Mouse (Mus musculus) forebrain, embryonic 11.5 days (tissue): ENCODE results near the gene Zbtb6. TPM values are rescaled to one million over a fixed set of nuclear protein-coding genes. Genes with fewer than 3 reads are reported as not detected.
A peak's percentile ranks its signal among the peaks of the same experiment; 100 is the strongest.

ENCODE experiments used
- ATAC-seq: fragments of 200-750 bp; cut with Nextera tagmentation; replicated peaks from 2 replicates; pipeline ENCODE4 v1.8.0; 2017; ENCODE audit warnings: moderate TSS enrichment; ENCODE audit not compliant: low FRiP score
- DNase-seq: peaks from one replicate; pipeline ENCODE4 v3.0.0-alpha.2; 2017; ENCODE audit warnings: low spot score
- H3K27ac ChIP-seq: fragments of 300-500 bp; sonication (generic); 2 replicates; pipeline ENCODE4 v1.5.1; 2014; ENCODE audit warnings: low read depth, low read length
- H3K27me3 ChIP-seq: fragments of 300-500 bp; sonication (generic); 2 replicates; pipeline ENCODE4 v1.6.1; 2014; ENCODE audit warnings: mild to moderate bottlenecking, low read length, mixed read lengths; ENCODE audit not compliant: control insufficient read depth, insufficient read depth
- H3K36me3 ChIP-seq: fragments of 300-500 bp; sonication (generic); 2 replicates; pipeline ENCODE4 v1.6.1; 2014; ENCODE audit warnings: mild to moderate bottlenecking, low read length, moderate library complexity, mixed read lengths; ENCODE audit not compliant: control insufficient read depth, insufficient read depth
- H3K4me1 ChIP-seq: fragments of 300-500 bp; sonication (generic); replicated peaks from 2 replicates; pipeline ENCODE4 v1.6.1; 2014; ENCODE audit warnings: low read length, mixed read lengths; ENCODE audit not compliant: control insufficient read depth, insufficient read depth
- H3K4me2 ChIP-seq: fragments of 300-500 bp; sonication (generic); 2 replicates; pipeline ENCODE4 v1.6.1; 2014; ENCODE audit warnings: low read depth, mild to moderate bottlenecking, low read length, moderate library complexity, mixed read lengths; ENCODE audit not compliant: severe bottlenecking
- H3K4me3 ChIP-seq: fragments of 300-500 bp; sonication (generic); 2 replicates; pipeline ENCODE4 v1.5.1; 2014; ENCODE audit warnings: low read depth, low read length
- H3K9ac ChIP-seq: fragments of 300-500 bp; sonication (generic); 2 replicates; pipeline ENCODE4 v1.6.1; 2014; ENCODE audit warnings: low read length
- H3K9me3 ChIP-seq: fragments of 300-500 bp; sonication (generic); 2 replicates; pipeline ENCODE4 v1.6.1; 2016; ENCODE audit warnings: low read length, mixed read lengths; ENCODE audit not compliant: control insufficient read depth
- WGBS: fragments of 180-500 bp; shearing (Covaris S2); extraction: QIAGEN DNeasy Blood & Tissue Kit; methylation state at CpG from one replicate; pipeline ENCODE4 v1.1.7; 2014; 5-methylcytosine and 5-hydroxymethylcytosine counted together
- polyA plus RNA-seq: library from polyadenylated mRNA; unstranded; fragments of >200 nt; fragmentation: Nextera tagmentation; extraction: Ambion mirVana; gene quantifications from 2 replicates; pipeline ENCODE4 v1.2.1, GENCODE M21; 2014

Zbtb6 gene
- polyA plus RNA-seq, 1 experiment from 2014 or later: 8.0 TPM

DNA sequence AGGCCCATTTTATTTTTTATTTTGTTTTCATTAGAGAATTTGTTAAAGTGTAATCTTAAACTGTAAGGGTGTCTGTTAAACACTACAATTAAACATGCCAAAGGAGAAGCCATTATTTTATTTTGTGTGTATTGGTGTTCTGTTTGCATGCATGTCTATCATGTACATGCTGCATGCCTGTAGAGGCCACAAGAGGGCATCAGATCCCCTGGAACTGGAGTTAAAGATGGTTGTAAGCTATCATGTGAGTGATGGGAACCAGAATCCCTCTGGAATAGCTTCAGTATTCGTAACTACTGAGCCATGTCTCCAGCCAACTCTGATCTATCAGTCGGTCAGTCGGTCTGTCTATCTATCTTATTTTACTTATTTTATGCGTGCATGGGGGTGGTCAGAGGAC, 17.7 kb upstream of the Zbtb6 start:
- H3K4me1 ChIP-seq: no peaks in the 10 kb centered on the region
- H3K9me3 ChIP-seq: no peaks in the 10 kb centered on the region
- ATAC-seq: no peak
- H3K27me3 ChIP-seq: no peaks in the 10 kb centered on the region
- no peak overlapping the region for H3K4me2 ChIP-seq
- no peak overlapping the region for H3K4me3 ChIP-seq
- no peak for DNase-seq
- H3K9ac ChIP-seq: no peak overlapping the region
- H3K36me3 ChIP-seq: no peaks in the 10 kb centered on the region
- WGBS: 97% methylated on average over 4 of the region's 4 CpGs
- H3K27ac ChIP-seq: no peak overlapping the region

DNA sequence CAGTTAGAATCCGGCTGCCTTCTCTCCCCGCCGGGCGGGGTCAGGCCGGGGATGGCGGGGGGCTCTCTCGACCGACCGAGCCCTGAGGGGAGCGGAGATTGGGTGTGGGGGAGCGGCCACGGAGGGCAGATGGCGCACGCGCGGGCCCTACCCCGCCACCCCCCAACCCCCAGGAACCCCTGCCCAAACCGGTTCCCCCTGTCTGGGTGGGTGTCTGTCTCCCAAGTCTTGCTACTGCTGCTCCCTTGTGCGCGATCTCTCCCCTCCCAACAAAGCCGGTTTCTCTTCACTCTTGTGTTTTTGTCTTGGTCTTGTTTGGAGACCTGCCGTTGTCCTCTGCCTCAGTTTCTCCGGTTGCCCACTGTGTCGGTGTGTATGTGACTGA, 9.4 kb upstream of the Zbtb6 start:
- H3K27me3 ChIP-seq: no peaks in the 10 kb centered on the region
- H3K27ac ChIP-seq: no peak overlapping the region
- H3K9me3 ChIP-seq: no peaks in the 10 kb centered on the region
- peak overlapping the region; percentile 74 for H3K4me2 ChIP-seq
- no peaks in the 10 kb centered on the region; the same call in 1 of the 2 replicates for H3K4me1 ChIP-seq
- ATAC-seq (peak; percentile 87), DNase-seq (no peak)
- under 1% methylated on average over 24 of the region's 24 CpGs for WGBS
- peak overlapping the region; percentile 84 for H3K9ac ChIP-seq
- no peaks in the 10 kb centered on the region for H3K36me3 ChIP-seq
- H3K4me3 ChIP-seq: peak overlapping the region; percentile 74

DNA sequence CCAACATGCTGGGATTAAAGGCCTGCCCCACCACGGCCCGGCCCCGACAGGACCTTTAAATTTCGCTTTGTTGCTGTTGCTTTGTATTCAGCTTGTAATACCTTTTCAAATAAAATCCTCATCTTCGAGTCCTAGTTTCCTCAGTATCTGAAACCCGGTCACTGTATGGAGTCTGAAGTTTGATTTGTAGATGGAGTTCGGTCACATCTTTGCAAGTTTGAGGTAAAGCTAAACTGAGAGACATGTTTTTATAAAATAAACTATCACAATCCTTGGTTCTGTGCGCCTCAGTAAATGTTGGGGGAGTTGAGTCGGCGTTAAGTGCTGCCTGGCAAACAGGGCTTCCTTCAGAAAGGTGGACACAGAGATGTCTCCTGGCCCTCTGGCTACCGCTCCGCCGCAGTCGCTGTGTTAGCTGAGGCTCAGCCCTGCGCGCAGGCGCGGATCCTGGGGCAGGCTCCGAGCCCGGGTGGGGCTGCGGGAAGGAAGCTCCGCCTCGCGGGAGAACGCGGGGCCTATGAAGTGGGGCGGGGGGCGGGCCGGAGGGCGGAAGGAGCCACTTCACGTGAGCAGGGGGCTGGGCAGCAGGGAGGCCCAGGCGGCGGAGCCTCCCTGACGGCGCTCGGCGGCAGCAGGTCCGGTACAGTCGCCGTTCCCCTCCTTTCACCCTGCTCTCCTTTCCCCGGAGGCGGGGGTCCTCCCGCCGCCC, 8.8 kb upstream of the Zbtb6 start:
- peak overlapping the region; percentile 74 for H3K4me2 ChIP-seq
- WGBS: 9% methylated on average over 42 of the region's 44 CpGs

DNA sequence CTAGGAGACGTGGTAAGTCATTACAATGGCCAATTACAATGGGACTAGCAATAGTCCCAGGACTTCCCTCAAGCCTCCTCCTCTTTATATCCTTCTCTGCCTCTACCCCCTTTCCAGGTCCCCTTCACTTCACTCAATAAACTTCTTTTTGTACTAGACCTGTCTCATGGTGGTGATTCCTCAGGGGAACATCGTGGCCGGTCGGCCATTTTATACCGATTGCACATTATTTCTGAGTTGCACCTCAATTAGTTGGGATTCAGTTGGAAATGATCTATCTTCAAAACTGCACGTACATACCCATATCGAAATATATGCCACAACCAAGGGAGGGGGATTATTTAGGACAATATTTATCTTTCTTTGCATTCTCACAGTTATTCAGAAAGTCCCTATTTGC, 11.4 kb downstream of the Zbtb6 start:
- H3K27ac ChIP-seq: peak overlapping the region; percentile 98
- H3K4me1 ChIP-seq: no peaks in the 10 kb centered on the region; the same call in 1 of the 2 replicates
- peak overlapping the region; percentile 79 for H3K4me3 ChIP-seq
- peak overlapping the region; percentile 80 for H3K4me2 ChIP-seq
- peaks cover 3% of the 10 kb centered on the region; the same call in 1 of the 2 replicates for H3K36me3 ChIP-seq
- H3K9ac ChIP-seq: peak overlapping the region; percentile 85
- no peaks in the 10 kb centered on the region for H3K9me3 ChIP-seq
- H3K27me3 ChIP-seq: no peaks in the 10 kb centered on the region
- 29% methylated on average over 7 of the region's 7 CpGs for WGBS
- DNase-seq (no peak), ATAC-seq (peak; percentile 31)

More for the DNA sequence above, 8.8 kb upstream of the Zbtb6 start:
- peak; percentile 98 for ATAC-seq
- DNase-seq: peak; percentile 98
- H3K36me3 ChIP-seq: no peaks in the 10 kb centered on the region
- peak overlapping the region; percentile 84 for H3K9ac ChIP-seq
- H3K4me3 ChIP-seq: peak overlapping the region; percentile 74
- no peaks in the 10 kb centered on the region; the same call in 1 of the 2 replicates for H3K4me1 ChIP-seq
- H3K9me3 ChIP-seq: no peaks in the 10 kb centered on the region
- H3K27ac ChIP-seq: peak overlapping the region; percentile 57
- H3K27me3 ChIP-seq: no peaks in the 10 kb centered on the region

DNA sequence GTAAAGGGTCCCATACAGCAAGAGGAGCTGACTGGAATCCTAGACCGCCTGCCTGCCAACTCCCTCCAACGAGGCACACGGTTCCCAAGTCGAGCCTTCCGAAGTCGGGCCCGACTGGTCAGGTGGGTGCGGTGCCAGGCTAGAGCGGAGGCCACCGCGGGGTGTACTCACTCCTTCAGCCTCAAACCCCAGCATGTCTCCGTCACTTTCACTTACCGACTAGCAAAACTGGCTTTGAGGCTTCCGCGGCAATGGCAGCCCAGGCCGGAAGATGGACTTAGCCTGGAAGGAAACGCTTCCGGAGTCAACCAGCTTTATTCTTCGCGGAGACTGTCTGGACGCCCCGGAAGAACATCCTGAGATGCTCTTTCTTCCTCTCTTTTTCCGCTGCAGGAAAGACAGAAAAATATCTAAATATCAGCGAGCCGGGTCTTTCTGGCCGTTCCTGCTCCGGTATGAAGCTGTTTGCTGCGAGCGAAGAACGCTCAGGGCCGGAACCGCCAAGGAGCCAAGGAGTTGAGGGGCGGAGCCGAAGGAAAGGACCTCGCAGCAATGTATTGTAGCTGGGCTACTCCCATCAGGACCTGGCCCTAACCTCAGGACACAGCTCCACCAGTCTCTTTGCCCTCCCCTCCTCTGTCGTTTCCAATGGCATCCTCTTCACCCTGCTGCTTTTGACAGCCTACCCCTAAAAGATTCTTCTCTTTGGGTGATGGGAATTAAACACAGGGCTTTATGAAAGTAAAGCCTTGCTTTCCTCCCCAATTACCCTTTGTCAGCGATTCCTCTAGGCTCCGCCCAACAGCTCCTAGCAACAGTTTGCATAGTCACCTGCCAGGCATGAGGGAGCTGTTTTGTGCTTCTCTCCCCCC, 12.1 kb downstream of the Zbtb6 start:
- no peaks in the 10 kb centered on the region for H3K9me3 ChIP-seq
- no peaks in the 10 kb centered on the region; the same call in 1 of the 2 replicates for H3K4me1 ChIP-seq
- peak overlapping the region; percentile 98 for H3K27ac ChIP-seq
- peak; percentile 86 for DNase-seq
- peak overlapping the region; percentile 80 for H3K4me2 ChIP-seq
- peak overlapping the region; percentile 79 for H3K4me3 ChIP-seq
- WGBS: under 1% methylated on average over 38 of the region's 38 CpGs
- no peaks in the 10 kb centered on the region for H3K27me3 ChIP-seq
- peak overlapping the region; percentile 85 for H3K9ac ChIP-seq
- peaks cover 3% of the 10 kb centered on the region; the same call in 1 of the 2 replicates for H3K36me3 ChIP-seq
- peak; percentile 93 for ATAC-seq

DNA sequence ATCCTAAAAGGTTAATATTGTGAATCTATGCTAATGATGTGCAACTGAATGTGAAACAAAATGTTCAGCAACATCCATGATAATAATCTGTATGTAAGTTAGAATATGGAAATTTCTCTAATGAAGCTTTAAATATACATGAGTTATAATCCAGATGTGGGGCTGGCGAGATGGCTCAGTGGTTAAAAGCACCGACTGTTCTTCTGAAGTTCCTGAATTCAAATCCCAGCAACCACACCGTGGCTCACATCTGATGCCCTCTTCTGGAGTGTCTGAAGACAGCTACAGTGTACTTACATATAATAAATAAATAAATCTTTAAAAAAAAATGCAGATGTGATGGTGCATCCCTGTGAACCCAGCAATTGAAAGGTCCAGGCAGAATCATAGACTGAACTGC, 19.3 kb downstream of the Zbtb6 start:
- Histone ChIP-seq H3K4me1 (no peaks in the 10 kb centered on the region), H3K4me3 (no peak overlapping the region), H3K9me3 (no peaks in the 10 kb centered on the region), H3K27ac (no peak overlapping the region), H3K27me3 (no peaks in the 10 kb centered on the region), H3K4me2 (no peak overlapping the region), H3K9ac (no peak overlapping the region), H3K36me3 (no peaks in the 10 kb centered on the region)
- WGBS: 58% methylated on average over 3 of the region's 3 CpGs
- DNase-seq (no peak), ATAC-seq (no peak)

DNA sequence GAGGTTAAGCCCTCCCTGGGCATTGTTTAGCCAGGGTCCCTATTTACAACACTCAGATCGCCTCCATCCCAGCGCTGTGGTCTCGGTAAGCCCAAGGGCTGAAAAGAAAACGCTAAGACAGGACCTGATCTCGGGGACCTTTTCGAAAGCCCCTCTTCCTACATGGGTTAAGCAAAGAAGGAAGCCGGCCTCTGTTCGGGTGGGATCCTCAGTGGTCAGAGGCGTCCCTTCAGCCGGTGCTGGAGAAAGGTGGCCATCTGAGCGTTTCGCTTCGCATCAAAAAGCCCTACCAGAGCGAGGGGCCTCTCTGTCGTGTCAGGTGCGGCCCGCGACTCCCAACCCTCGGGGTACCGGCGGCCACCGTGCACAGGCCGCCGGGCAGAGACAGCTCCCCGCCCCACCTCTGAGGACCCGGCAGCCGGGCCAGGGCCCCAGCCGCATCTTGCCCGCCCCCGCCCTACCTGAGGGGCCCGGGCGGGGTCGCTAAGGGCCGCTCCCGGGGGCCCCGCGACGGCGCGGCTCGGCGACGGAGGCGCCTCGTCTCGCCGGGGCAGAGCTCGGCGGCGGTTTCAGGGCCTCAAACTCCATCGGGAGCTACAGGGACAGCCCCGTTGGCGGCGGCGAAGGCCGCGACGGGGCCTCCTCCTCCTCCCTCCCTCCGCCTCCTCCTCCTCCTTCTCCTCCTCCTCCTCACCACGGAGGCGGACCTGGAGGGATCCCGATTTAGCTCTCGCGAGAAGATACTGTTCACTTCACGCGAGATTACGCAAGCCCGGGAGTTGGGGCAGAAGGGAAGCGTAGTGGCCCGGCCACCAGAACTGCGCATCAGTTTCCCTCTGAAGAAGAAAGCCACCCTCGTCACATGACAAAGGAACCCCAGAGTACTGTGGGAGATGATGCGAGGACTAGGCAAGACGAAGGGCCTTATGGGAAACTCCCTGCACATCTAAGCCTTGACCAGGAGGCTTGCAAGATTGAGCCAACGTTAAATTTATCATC, 20.4 kb downstream of the Zbtb6 start, which contains the start of gene Rc3h2:
Gene Rc3h2, minus strand, starts transcription at position 598 of the 999 bp plus-strand sequence.
- peak within 1 kb of the TSS; percentile 96 for H3K9ac ChIP-seq
- H3K27ac ChIP-seq: peak within 1 kb of the TSS; percentile 92
- H3K27me3 ChIP-seq: no peaks in the 10 kb centered on the region
- H3K4me1 ChIP-seq: no peaks in the 10 kb centered on the region
- H3K4me2 ChIP-seq: peak within 1 kb of the TSS; percentile 61
- ATAC-seq: peak; percentile 96
- WGBS: under 1% methylated on average over 74 of the region's 75 CpGs
- H3K36me3 ChIP-seq: no peaks in the 10 kb centered on the region
- H3K9me3 ChIP-seq: no peaks in the 10 kb centered on the region
- peak within 1 kb of the TSS; percentile 82 for H3K4me3 ChIP-seq
- DNase-seq: peak; percentile 95

DNA sequence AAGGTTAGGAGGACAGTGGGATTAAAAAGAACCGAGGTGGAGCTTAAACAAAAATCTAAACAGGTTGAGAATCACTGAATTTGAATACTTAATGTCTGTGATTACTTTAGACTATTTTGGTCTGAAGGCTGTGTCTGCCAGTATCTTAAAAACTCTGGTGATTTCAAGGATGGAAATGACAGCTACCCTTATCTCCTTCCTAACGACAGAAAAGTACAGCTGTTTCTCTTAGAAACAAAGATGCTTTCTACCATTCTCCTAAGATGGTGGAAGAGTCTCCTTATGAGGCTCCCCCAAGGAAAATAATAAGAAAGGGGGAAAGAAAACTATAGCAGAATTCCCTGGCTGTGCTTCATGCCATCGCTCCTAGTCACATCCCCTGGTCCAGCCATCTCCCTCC, 21.1 kb downstream of the Zbtb6 start:
- peak overlapping the region; percentile 61 for H3K4me2 ChIP-seq
- peak overlapping the region; percentile 96 for H3K9ac ChIP-seq
- DNase-seq (no peak), ATAC-seq (no peak)
- no peaks in the 10 kb centered on the region for H3K36me3 ChIP-seq
- peak overlapping the region; percentile 82 for H3K4me3 ChIP-seq
- no peaks in the 10 kb centered on the region for H3K27me3 ChIP-seq
- H3K4me1 ChIP-seq: no peaks in the 10 kb centered on the region
- no peaks in the 10 kb centered on the region for H3K9me3 ChIP-seq
- H3K27ac ChIP-seq: peak overlapping the region; percentile 92
- 4% methylated on average over 3 of the region's 3 CpGs for WGBS
